Mouse (Mus musculus) cerebellum, postnatal 36 days (tissue): ENCODE measurements around the gene Btbd9.
A peak's percentile ranks its signal among the peaks of the same experiment; 100 is the strongest.
"Not testable (repeated sequence)": the region's sequence is repeated elsewhere in the genome, so short reads cannot be mapped to it uniquely, and the experiment has no call there.

Experiments
- DNase-seq, 2 experiments: peaks; one replicate each; pipeline ENCODE4 v3.0.0; 2021 to 2022; ENCODE audit warnings: mixed read lengths in 2 of 2

Btbd9 gene

DNA sequence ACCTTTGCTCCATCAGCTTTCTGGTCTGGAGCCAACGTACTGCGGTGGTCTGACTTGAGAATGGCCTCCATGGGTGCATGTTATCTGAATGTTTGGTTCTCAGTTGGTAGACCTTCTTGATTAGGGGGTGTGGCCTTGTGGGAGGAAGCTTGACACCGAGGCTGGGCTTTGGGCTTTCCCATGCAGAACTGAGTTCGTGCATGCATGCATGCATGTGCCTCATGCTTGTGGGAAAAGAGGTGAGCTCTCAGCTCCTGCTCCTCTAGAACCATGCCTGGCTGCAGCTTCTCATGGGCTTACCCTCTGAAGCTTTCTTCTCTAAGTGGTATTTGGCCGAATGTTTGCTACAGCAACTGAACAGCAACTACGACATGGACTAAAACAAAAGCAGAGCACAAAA lies 64.9 kb downstream of the Btbd9 start:
- no peak for DNase-seq

GRCm38 (mm10) chr17:30510171-30510570 lies 66.1 kb downstream of the Btbd9 start:
- peak; percentile 89 to 90 for DNase-seq

DNA sequence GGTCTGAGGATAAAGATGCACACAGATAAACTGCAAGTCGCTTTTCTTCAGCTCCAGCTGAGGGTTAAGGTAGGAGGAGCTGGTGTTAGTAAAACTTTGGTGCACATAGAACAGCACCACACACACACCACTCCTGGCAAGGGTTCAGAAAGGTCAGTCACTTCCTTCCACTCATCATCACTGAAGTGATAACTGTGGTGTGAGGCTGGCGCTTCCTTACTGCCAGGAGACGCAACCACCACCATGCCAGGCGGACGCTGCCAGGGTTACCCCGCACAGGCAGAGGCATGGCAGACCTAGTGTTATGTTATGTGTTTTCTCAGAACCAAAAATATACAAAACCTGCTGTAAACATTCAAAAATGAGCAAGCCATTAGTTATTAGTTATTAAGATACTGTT lies 66.6 kb downstream of the Btbd9 start:
- peak in 1 of 2 experiments; percentile 41 for DNase-seq

DNA sequence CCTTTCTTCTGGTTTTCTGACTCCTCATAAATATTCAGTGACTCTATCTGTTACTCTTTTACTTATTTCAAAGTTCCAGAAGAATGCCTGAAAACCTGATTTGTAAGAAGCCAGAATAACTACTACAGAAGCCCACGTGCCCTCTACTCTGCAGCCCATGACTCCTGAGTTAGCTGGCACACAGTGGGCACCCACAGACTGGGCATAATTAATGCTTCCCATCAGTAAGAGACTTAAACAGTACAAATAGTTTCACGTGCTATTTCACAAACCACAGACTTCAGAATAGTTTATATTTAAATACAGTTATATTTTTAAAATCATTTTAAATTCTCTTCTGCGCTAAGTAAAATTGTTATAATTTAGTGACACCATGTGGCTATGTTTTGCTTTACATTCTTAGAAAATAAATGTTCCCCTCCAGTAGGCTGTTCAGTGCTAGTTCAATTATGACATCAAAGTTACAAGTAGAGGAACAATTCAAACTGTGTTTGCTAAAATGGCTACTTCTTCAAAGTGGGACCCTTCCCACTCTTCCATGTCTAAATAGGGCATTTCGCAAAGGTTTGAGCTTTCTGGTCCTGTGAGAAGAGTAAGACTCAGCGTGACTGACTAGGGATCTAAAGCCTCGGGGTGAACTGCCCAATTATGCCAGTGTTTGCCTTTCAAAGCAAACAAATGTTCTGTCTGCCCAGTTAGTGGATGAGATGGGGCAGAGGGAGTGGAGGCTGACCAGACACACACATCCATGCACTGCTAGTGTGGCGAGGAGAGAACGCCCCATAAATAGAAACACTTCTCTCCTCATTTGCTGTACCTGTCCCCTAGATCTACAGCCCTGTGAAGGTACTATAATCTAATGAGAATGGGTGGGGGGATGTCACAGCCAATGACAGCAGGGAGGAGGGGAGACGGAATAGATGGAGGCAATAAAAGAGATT lies 68.4 kb downstream of the Btbd9 start:
- DNase-seq, result no peak

DNA sequence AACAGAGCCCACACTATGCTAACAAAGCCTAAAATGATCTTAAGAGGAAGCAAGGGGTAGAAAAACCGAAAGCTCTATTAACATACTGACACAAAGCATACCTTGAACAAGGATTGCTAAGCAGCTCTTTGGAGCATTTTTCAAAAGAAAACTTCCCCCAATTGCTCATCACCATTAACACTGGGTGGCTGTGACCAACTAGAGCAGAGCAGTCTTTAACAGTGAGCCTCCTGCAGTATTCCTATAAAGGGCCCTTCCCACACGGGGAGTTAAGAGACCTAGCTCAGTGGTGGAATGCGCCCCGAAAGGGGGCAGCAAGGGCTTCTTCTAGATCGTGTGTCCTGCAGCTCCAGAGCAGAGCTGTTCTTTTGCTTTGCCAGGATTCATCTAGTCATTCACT lies 69.4 kb downstream of the Btbd9 start:
- no peak for DNase-seq

DNA sequence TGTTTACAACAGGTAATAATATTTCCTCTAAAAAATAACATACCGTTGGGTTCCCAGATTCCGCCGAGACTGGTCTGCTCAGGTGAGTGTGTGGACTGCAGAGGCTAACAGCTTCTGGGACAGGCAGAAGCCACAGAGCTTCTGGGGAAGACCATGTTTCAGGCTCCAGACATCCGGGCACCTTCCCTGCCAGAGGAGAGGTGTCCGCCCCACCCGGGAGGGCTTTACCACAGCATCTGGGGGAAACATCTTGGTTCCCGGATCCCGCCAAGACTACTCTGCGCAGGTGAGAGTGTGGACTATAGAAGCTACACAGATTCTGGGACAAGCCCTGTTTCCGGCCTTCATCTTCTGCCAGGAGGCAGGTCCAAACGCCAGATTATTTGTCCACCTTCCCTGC lies 76.7 kb downstream of the Btbd9 start:
- DNase-seq, result not testable (repeated sequence)

DNA sequence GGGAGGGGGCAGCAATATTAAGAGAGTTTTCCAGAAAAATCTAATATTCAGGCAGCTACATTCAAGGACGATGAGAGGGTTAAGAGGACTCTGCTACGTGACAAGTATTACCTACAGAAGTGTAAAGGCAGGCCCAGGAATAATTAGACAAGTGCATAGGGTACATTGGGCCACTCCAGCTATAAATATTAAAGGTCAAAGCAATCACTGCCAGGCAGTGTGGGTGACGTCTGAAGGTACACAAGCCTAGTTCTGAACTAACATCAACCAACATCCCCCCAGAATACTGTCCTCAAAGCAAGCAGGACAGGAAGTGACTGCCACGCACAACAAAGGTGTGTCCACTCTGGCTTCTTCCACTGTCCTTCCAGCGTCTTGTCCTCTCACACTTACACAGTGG lies 77.5 kb downstream of the Btbd9 start:
- DNase-seq, result no peak

GRCm38 (mm10) chr17:30498376-30498719 lies 77.9 kb downstream of the Btbd9 start:
- DNase-seq, result peak; percentile 63 to 64

- DNase-seq, result no peak
These were observed 78.5 kb downstream of the Btbd9 start for GRCm38 (mm10) chr17:30497525-30498375.

- DNase-seq, result no peak
These were observed 80.7 kb downstream of the Btbd9 start for GRCm38 (mm10) chr17:30495567-30495966.

DNA sequence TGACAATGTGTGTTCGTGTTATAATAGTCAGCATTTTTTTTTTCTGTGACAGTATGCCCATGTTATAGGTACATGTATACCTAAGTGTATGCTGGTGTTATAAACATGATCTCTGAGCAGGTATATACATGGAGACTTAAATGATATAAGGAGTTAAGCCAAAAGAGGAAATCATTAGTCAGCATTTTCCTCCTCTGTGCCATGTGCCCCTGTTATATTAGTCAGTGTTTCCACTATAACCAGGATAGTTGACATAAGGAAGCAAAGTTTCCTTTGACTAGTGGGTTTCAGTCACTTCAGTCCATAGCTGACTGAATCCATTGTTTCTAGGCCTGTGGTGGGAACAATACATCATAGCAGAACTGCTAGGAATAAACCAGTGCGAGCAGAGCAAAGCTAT lies 81.1 kb downstream of the Btbd9 start:
- no peak for DNase-seq

GRCm38 (mm10) chr17:30493481-30493880 lies 82.8 kb downstream of the Btbd9 start:
- no peak for DNase-seq

- DNase-seq, result no peak
These were observed 84.1 kb downstream of the Btbd9 start for GRCm38 (mm10) chr17:30492191-30492590.

- DNase-seq, result no peak
These were observed 84.7 kb downstream of the Btbd9 start for GRCm38 (mm10) chr17:30491601-30492000.

- no peak for DNase-seq
These were observed 85.7 kb downstream of the Btbd9 start for GRCm38 (mm10) chr17:30490601-30491000.

DNA sequence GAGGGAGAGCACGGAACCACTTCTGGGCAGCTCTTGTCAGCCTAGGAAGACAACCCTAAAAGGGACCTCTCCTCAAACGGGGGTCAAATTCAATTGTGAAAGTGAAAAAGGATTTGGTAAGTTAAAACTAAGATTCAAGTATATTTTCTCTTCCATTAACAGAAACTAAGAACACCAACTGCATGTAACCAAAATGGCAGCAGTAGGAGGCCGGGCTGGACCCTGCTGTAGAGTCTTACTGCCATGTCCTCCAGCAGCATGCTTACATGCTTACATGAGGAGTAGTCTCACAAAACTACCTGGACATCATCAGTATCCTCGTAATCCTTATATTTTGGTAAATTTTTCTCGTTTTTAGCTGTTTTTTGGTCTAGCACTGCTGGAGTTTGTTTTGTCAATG lies 86.2 kb downstream of the Btbd9 start:
- no peak for DNase-seq

DNA sequence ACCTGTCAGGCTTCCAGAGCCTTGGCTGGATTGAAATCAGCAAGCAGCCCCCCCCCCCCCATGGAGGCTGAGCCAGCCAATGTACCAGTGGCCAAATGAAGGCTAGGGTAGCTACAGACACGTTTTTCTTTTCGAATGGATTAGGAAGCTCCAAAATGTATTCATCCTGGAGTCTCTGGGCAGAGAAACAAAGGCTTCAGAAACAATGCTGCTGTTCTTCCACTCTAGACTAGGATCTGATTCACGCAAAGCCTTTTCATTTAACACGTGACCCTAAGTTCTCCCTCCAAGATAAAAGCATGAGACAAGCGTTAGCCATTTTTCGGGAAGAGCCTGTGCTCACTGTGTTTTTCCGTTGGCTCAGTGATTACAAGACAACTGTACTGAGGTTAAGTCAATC lies 86.7 kb downstream of the Btbd9 start:
- DNase-seq, result no peak

DNA sequence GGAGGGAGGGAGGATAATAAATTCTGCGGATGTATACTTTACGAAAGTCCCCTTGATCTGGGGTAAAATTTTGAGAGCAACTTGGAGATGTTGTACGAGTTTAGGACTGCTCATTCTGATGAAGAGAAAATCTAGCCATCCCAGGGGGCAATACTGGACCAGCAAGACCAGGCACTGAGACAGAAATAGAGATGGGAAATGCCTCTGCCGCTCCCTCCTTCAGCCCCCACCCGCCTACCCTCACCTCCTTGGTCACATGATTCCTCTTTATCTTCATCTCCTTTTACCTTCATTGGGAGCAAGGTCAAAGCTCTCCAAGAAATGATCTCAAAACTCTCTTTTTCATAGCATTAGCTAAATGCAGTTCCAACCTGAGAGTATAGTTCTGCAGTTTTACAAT lies 88.6 kb downstream of the Btbd9 start:
- no peak for DNase-seq

GRCm38 (mm10) chr17:30485067-30485854 lies 91.0 kb downstream of the Btbd9 start:
- DNase-seq, result no peak

- no peak for DNase-seq
These were observed 91.7 kb downstream of the Btbd9 start for GRCm38 (mm10) chr17:30484446-30485066.

GRCm38 (mm10) chr17:30481766-30482165 lies 94.5 kb downstream of the Btbd9 start:
- no peak for DNase-seq

- DNase-seq, result no peak
These were observed 94.9 kb downstream of the Btbd9 start for GRCm38 (mm10) chr17:30481341-30481740.

- no peak for DNase-seq
These were observed 95.9 kb downstream of the Btbd9 start for GRCm38 (mm10) chr17:30480381-30480780.
